Mouse (Mus musculus): ENCODE data around the gene Ednra.

Ednra gene

GRCm38 (mm10) chr8:77718933-77719332 is 5.3 kb downstream of the Ednra start:
- 67% methylated on average over 2 of the region's 2 CpGs for WGBS

GRCm38 (mm10) chr8:77717036-77717435 is 7.2 kb downstream of the Ednra start:
- WGBS, result 78% methylated on average over 2 of the region's 2 CpGs

- WGBS, result 75% methylated on average over 7 of the region's 7 CpGs
Measured at GRCm38 (mm10) chr8:77714455-77714854, 9.8 kb downstream of the Ednra start.

GRCm38 (mm10) chr8:77713688-77714087 is 10.6 kb downstream of the Ednra start:
- WGBS, result 81% methylated on average over 5 of the region's 5 CpGs

- WGBS, result 64% methylated on average over 4 of the region's 4 CpGs
Measured at GRCm38 (mm10) chr8:77704768-77705167, 19.5 kb downstream of the Ednra start.

DNA sequence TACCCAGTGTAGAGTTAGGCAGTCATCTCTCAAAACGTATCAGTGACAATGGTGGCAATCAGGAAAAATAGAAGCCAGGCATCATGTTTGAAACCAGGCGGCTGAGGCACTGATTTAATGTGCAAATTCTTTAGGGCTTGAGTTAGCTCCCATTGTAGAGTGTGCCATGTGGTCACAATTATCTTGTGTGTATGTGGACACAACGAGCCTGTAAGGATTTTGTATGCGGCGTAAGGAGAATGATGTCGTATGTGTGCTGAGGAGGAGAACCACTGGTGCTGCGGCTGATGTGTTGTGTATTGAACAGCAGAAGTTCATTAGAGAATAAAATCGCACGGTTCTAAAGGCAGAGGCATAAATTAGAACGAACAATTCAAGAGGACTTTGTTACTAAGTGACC is 26.2 kb downstream of the Ednra start:
- 75% methylated on average over 10 of the region's 10 CpGs for WGBS

DNA sequence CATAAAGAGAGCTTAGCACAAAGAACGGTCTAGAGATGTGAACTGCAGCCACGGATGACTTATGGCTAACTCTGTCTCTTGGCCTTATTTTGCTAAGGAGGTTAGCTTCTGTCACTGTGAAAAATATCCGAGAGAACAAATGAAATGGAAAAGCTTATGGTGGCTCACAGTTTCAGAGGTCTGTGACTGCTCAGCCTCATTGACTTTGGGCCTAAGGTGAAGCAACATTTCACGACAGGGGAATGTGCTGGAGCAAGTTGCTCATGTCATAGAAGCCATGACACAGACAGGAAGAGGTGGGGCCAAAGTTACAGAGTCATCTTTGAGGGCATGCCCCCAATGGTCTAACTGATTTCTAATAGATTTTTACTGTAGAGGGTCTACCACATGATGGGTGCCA is 28.1 kb downstream of the Ednra start:
- WGBS, result 89% methylated on average over 4 of the region's 4 CpGs

- WGBS, result 51% methylated on average over 5 of the region's 5 CpGs
Measured at GRCm38 (mm10) chr8:77695486-77696058, 28.7 kb downstream of the Ednra start.

DNA sequence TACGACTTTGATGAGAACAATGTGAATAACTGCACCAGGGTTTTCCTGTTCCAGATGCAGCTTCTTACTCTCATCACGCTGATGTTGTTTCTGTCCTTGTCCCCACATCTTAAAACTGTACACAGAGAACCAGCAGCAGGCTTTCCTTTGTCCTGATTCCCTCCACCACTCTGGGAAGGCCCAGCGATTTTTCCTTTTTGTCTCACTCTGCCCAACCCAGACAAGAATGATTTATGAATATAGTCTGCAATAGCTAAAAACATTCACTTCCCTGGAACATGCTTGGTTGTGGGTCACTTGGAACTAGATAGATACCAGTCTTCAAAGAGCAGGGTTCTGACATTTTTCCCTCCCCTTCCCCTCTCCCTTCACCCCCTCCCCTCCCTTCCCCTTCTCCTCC is 29.2 kb downstream of the Ednra start:
- WGBS, result 91% methylated on average over 3 of the region's 3 CpGs

DNA sequence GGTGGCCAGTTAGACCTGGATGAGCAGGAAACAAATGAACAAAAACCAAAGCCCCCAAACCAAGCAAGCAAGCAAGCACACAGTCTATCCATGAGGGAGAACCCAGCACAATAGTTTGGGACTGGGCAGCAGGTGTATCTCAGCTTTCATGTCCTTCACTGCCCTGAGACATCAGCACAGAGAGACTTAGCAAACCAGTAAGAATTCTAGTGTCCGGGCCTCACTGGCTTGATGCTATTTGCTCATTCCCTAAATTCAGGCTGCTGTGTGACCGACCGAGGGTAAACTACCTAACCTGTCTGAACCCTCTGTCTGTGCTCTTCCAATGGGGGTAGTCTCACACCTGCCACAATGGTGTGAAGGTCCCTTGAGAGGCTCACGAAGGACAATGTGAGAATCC is 29.7 kb downstream of the Ednra start:
- 92% methylated on average over 4 of the region's 4 CpGs for WGBS

DNA sequence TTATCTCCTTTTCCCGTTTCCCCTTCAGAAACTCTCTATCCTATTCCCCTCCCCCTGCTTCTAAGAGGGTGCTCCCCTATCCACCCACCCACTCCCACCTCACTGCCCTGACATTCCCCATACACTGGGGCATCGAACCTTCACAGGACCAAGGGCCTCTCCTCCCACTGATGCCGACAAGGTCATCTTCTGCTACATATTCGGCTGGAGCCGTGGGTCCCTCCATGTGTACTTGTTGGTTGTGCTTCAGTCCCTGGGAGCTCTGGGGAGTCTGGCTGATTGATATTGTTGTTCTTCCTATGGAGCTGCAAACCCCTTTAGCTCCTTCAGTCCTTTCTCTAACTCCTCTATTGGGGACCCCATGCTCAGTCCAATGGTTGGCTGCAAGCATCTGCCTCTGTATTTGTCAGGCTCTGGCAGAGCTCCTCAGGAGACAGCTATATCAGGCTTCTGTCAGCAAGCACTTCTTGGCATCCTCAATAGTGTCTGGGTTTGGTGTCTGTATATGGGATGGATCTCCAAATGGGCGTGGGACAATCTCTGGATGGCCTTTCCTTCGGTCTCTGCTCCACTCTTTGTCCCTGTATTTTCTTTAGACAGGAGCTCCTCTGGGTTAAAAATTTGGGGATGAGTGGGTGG is 34.7 kb downstream of the Ednra start:
- WGBS, result 86% methylated on average over 7 of the region's 7 CpGs

- 70% methylated on average over 5 of the region's 5 CpGs for WGBS
Measured at GRCm38 (mm10) chr8:77688978-77689377, 35.3 kb downstream of the Ednra start.

GRCm38 (mm10) chr8:77684372-77684771 is 39.9 kb downstream of the Ednra start:
- WGBS, result 86% methylated on average over 6 of the region's 6 CpGs

GRCm38 (mm10) chr8:77683356-77684106 is 40.7 kb downstream of the Ednra start:
- WGBS, result 77% methylated on average over 6 of the region's 6 CpGs

DNA sequence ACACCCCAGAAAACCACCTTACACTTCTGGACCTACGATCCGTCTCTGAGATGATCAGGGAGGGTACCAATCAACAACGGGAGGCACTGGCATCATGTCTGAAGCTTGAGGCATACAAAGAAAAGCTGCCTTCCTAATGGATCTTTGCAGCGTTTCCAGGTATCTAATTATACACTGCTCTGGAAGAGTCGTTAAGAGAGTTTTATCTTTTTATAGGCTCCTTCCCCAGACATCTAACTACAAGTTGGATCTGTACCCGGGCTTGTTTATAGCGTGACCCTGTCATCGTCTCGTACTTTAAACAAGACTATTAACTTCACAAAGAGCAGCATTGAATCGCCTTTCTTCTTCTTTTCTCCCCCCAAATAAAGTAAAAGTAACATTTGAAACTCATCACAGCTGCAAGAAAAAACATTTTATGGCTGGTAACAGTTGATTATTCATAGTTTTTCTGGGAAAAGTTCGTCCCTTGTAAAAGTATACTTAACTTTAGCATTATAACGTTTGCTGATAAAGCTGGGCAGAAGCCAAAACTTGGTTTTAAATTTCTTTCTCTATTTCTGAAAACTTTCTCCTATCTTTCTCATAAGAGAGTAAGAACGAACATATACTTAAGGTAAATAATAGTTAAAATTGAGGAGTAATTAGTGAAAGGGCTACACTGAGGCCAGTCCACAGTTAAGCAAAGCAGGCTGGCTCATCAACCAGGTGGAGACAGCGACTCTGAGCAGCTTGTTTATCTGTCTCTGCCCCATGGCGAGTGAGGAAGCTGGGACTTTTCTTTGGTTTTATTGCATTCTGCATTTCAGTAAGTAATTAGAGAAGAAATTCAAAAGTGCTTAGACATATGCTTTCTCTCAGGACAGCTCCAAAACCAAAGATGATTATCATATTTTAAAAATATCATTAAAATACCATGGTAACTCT is 42.0 kb downstream of the Ednra start:
- WGBS, result 30% methylated on average over 15 of the region's 15 CpGs

- WGBS, result 83% methylated on average over 4 of the region's 4 CpGs
Measured at GRCm38 (mm10) chr8:77672036-77672435, 52.2 kb downstream of the Ednra start.

- WGBS, result 68% methylated on average over 4 of the region's 4 CpGs
Measured at GRCm38 (mm10) chr8:77670612-77671363, 53.5 kb downstream of the Ednra start.

- 88% methylated on average over 5 of the region's 5 CpGs for WGBS
Measured at GRCm38 (mm10) chr8:77667916-77668315, 56.3 kb downstream of the Ednra start.

DNA sequence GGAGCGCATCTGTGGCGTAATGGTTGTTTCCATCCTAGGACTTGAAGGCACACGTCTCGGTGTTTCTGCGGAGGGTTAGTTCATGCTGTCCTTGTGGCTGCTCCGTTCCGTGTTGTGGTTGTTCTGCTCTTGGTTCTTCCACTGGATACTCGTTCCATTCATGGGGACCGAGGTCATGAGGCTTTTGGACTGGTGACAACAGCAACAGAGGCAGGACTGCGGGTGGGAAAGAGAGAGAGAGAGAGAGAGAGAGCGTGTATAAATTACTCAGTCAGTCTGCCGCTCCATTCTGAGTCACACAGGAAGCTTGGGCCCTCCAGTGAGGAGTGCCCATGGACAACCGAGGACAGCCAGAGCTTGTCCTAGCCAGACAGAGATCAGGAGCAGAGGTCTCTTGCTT is 59.4 kb downstream of the Ednra start:
- 83% methylated on average over 13 of the region's 13 CpGs for WGBS

GRCm38 (mm10) chr8:77659534-77660080 is 64.7 kb downstream of the Ednra start:
- WGBS, result 54% methylated on average over 4 of the region's 4 CpGs

DNA sequence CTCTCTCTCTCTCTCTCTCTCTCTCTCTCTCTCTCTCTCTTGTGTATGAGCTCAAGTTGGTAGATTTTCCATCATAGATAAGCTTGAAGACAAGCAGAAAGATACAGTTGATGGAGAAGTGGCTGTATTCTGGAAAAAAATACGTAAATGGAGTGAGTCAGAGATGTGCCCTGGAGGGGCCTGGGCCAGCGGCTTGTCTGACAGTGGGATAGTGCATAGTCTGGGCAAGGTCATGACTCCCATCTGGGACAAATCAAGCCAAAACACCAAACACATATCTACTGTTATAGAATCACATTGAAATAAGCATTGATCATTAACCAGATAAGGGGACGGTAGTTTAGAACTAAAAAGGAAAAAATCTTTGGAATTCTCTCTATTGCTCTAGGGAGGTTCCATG is 65.9 kb downstream of the Ednra start:
- WGBS, result 85% methylated on average over 3 of the region's 3 CpGs
